Mouse (Mus musculus) gastrocnemius, postnatal 36 days (tissue): ENCODE results near the gene Ippk. TPM values are rescaled to one million over a fixed set of nuclear protein-coding genes. Genes with fewer than 3 reads are reported as not detected.

ENCODE experiments used
- DNase-seq, 2 experiments: peaks; one replicate each; pipeline ENCODE4 v3.0.0; 2022
- intact Hi-C: fragments of 180-260 bp; cut with DNase I; formaldehyde crosslinking; loops from one replicate; pipeline ENCODE4 v1.15.1; 2025
- long read RNA-seq, 2 experiments: library from polyadenylated mRNA; stranded (forward); transcript quantifications; one replicate each; pipeline ENCODE4 v2.0.0; 2021
- total RNA-seq, 2 experiments: library from RNA; stranded (reverse); gene quantifications; 2 replicates each; pipeline ENCODE4 v1.2.3; 2021

Gene Ippk
- total RNA-seq = 1 to 10 TPM; 5.3 to 5.6 TPM
- long read RNA-seq, experiment 1, full-length matches to known transcripts = 4 of 4 reads
- long read RNA-seq, experiment 1, partial matches to known transcripts = 0 of 4 reads
- long read RNA-seq, experiment 1, other reads (novel, unspliced or antisense) = 0 of 4 reads
- long read RNA-seq, experiment 2, full-length matches to known transcripts = 7 of 9 reads
- long read RNA-seq, experiment 2, partial matches to known transcripts = 0 of 9 reads
- long read RNA-seq, experiment 2, other reads (novel, unspliced or antisense) = 2 of 9 reads

DNA sequence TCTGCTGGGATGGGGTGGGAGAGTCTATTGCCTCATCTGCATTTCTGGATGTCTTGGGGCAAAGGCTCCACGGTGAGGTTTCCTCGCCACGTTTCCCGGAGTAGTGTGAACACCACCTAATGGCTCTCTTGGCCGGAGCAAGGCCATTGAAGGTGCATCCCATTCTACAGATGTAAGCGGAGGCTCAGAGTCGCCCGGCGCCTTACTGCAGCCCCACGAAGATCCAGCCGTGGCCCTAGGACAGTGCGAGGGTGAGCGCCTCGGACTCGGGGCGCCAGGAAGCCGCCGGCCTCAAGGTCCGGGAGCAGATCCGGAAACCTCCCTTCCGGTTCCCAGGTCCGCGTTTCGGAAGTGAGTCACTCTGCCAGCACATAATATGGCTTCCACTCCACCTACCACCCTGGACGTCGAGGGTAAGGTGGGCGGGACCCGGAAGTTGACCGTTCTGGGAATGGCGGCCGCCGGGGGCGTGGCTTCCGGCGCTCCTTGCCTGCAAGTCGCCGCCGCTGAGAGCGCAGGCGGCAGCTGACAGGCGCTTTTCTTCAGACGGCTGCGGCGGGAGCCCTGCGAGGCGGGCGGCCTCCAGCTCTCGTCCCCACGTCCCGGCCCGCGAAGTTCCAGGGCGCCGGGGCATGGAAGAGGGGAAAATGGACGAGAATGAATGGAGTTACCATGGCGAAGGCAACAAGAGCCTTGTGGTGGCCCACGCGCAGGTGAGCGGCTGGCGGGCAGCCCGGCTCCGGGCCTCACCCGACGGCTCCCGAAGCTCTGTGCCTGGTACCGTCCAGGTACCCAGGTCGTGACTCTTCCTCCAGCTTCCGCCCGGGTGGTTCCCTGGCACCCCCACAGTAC lies at the start of gene Ippk:
Ippk (plus strand) TSS at position 496 of the 852 bp plus-strand sequence.
- intact Hi-C loops = no loop called here
- peak; percentile 94 to 97 for DNase-seq

DNA sequence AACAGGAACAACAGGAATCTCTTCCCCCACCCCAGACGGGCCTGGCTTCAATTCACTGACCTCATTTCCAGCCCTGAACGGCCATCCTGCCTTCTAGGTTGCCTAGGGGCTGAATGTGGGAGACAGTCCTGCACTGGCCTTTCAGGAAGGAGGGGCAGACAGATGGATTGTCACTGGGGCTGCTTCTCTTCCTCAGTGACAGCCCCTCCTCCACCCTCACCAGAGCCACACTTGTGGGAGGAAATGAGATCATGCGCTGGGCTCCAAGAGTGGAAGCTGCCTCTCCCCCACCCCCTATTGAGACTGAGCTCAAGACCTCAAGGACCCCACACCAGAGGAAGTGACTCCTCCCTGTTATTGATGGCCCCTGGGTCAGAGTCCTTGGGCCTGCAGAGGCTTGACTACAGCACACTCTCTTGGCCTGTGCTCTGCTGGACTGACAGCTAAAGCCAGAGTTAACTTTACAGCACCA lies 49.6 kb upstream of the Ippk start:
- intact Hi-C loops = no loop called here
- DNase-seq = peak in 1 of 2 experiments; percentile 46

DNA sequence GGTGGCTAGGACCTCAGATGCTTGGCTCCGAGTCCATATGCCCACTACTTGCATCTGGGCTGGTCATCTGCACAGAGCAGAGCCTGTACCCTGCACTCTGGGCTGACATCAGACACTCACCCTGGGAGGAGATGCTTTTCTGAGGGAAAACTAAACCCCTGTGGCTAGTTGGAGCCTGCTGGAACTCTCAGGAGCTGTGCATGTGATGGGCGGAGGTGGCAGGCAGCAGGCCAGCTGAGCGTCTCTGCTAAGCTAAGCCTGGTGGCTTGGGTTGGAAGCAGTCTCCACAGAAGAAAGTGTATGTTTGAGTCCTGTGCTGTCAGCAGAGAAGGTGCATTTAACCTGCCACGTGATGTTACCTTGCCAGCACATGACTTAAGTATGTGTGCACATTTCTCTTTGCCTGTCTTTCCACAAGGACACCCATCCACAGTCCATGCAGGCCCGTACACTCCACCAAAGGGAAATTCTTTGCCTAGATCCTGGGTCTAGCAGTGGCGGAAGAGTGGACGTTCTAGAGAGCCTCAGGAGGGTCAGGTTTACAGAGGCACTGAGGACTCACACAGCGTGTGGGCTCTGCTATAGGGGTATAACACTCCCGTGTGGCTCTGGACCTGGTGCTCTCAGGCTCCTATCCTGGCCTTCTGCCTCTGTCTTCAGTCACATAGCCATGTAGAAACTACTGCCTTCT lies 48.5 kb upstream of the Ippk start:
- intact Hi-C loops = no loop called here
- peak; percentile 60 to 69 for DNase-seq

DNA sequence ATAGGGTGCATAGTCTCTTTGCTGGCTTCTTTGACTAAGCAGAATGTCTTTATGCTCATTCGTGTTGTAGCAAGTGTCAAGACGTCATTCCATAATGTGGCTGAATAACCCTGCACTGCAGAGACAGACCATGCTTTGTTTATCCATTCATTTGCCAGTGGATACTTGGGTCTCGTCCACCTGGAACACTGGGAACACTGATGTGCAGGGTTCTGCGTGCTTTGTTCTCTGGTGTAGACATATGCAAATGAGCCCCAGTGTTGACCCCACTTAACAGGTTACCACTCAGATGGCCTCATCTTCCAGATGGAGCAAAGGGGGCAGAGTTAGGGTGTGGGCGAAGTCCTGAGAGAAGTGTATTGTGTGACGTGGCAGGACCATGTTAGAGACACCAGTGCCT lies 46.7 kb upstream of the Ippk start:
- intact Hi-C loops = no loop called here
- peak in 1 of 2 experiments; percentile 2 for DNase-seq

DNA sequence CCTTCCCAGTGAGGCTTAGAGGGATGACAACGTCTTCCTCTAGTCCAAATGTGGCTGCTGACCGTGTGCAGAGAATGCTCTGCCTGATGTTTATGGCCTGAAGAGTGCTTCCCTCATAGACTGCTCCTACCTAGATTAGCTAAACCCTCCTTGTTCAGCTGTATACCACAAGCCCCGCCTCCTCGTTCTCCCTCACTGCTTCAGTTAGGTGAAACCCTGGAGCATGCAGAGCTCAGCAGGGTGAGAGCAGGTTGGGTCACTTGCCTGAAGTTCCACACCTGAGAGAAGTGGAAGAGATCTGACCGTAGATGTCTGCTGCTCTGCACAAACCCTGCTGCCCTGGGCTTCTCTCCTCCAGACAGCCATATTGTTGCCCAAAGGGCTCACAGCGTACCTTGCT lies 46.3 kb upstream of the Ippk start:
- intact Hi-C loops = no loop called here
- peak in 1 of 2 experiments; percentile 3 for DNase-seq

DNA sequence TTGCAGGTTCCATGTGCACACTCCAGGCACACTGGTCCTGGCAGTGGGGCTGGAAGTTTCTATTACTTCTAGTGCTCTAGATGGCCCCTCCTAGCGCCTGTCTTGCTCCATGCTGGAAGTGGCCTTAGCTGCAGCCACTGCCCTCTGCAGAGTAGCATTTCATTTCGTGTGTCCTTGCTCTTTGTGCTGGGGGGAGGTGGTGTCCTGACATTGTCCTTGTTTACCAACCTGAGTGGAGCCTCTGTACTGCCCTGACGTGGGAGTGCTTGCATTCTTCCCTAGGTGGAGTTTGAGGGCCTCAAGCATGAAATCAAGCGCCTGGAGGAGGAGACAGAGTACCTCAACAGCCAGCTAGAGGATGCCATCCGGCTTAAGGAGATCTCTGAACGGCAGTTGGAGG lies 43.4 kb upstream of the Ippk start:
- intact Hi-C loops = no loop called here
- no peak for DNase-seq

DNA sequence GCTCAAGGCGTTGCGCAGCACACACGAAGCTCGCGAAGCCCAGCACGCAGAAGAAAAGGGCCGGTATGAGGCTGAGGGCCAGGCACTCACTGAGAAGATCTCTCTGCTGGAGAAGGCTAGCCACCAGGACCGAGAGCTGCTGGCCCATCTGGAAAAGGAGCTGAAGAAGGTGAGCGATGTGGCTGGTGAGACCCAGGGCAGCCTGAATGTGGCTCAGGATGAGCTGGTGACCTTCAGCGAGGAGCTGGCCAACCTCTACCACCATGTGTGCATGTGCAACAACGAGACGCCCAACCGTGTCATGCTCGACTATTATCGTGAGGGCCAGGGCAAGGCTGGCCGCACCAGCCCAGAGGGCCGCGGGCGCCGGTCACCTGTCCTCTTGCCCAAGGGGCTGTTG lies 41.7 kb upstream of the Ippk start:
- intact Hi-C loops = no loop called here
- DNase-seq = no peak

DNA sequence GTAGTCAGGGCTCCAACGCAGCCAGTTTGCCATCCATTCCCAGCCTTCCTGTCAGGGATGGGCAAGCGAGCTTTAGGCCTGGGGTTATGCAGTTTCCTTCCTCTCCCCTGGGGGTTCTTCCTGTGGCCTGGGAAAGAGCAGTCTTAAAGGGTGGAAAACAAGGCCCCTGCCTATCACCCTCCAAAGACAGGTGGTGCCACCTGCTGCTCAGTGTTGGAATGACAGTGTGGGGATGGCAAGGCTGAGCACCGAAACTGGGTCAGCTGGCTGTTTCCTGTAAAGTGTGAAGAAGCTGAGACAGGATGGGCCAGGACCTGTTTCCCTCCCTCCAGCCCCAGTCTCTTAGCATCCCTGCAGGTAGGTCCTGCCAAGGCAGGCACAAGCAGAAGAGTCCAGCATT lies 39.8 kb upstream of the Ippk start:
- peak; percentile 87 to 89 for DNase-seq
- intact Hi-C loops = loop anchor here (2.0 to 5.0 kb wide), 3 partner anchors 42 to 99 kb away; no protein-coding TSS in a partner anchor

DNA sequence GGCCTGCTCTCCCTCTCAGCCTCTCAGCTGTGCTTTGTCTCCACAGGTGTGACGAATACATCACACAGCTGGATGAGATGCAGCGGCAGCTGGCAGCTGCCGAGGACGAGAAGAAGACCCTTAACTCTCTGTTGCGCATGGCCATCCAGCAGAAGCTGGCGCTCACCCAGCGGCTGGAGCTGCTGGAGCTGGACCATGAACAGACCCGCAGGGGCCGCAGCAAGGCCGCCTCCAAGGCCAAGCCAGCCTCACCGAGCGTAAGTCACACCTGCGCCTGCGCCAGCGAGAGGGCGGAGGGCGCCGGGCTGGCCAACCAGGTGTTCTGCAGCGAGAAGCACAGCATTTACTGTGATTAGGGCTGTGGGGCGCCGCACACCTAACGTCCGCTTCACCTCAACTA lies 38.1 kb upstream of the Ippk start:
- intact Hi-C loops = loop anchor here (5.0 kb wide), 1 partner anchor 101 kb away; no protein-coding TSS in a partner anchor
- DNase-seq = no peak

DNA sequence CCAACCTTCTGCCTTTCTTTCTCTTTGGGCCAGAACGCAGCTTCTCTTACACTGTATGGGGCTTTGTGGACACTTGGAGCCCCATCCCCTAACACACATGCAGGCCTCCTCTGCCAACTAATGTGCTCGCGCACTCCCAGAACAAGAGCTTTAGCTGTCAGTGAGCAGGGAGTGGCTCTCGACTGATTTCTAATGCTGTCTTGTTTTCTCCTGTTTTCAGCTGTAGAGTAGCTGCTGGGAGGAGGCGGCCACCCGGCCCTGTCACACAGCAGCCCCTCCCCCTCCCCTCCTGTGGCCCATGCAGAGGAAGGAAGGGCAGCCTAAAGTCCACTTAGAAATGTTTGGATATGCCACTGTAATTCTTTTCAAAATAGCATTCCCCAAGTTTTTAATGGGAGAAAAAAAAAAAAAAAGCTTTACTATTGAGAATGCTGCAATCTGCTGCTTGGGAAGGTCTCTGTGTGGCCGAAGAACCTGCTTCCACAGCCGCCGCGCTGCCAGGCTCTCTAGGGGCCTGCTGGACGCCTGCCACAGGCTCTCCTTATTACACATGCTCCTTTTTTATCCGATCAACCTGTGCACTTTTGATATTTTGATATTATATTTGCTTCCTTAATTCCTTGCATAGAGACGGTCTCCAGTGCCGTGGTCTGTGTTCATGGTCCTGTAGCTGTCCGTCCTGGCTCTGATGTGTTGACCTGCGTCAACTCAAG lies 36.1 kb upstream of the Ippk start:
- intact Hi-C loops = loop anchor here (5.0 kb wide), 1 partner anchor 103 kb away; no protein-coding TSS in a partner anchor
- no peak for DNase-seq

DNA sequence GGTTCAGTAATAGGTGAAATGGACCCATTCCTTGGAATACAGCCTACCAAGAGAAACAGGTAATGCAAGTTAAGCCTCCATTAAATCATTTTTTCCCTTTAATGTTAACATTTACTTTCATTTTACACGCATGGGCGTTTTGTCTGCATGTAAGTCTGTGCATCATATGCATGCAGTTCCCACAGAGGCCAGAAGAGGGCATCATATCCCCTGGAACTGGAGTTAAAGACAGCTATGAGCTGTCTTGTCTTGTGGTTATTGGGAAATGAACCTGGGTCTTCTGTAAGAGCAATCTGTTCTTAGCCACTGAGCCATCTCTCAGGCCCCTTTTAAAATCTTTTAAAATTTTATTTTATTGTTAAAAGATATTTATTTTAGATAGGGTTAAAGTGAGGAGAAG lies 29.7 kb upstream of the Ippk start:
- intact Hi-C loops = no loop called here
- DNase-seq = no peak

DNA sequence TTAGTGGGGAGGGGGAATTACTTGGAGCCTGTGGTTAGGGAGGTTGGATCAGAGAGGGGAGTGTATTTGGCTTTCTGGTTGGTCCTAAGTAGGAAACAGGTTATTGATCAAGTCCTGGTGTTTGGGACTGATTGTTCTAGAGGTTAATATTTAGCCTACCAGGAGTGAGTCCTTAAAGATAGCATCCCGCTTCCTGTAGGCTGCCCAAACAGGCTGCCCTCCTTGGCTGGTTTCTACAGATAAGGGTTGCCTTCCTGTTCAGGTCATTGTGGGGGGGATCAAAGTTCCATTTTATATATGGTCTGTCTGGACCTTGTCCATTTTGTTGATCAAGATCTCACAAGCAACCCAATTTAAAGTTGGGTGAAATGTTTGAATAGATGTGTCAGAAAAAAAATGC lies 27.5 kb upstream of the Ippk start:
- intact Hi-C loops = no loop called here
- DNase-seq = no peak

DNA sequence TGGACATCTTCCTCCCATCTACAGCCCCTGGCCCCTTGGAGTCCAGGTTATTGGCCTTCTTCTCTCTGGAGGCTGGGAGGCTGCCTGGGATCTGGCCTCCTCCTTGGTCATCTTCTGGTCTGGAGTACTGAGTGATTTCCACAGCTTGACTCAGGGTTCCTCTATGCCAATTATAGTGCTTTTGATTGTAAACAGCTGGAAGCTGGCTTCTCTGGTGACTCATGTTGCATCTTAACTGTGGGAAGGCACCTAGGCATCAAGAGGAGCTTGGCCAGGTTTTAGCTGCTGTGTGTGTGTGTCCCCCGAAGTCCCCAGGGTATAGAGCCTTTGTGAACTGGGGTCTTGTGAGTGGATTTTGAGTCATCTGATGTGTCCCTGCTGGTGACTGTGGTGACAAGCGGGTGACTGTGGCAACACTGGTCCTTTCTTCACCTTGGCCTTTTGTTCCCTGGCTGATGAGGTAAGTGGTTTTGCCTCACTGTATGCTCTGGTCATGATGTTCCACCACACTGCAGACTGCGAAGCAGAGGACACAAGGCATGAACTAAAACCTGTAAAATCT lies 26.1 kb upstream of the Ippk start:
- no peak for DNase-seq
- intact Hi-C loops = no loop called here

DNA sequence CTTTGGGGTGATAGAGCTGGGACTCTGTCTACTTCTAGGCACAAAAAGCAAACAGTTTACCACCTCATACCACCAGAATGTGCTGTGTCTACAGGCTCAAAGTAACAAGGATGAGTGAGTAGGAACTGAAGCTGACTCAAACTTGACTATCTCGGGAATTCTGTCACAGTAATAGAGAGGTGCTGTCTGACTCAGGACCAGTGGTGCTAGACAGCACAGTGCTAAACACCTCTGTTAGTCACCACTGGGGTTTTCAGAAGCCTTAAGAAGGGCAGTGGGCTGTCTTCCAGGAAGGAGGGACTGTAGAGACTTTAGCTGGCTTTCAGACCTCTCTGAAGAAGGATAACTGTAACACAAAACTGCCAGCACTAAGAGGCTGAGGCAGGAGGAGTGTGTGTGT lies 24.3 kb upstream of the Ippk start:
- no peak for DNase-seq
- intact Hi-C loops = no loop called here

DNA sequence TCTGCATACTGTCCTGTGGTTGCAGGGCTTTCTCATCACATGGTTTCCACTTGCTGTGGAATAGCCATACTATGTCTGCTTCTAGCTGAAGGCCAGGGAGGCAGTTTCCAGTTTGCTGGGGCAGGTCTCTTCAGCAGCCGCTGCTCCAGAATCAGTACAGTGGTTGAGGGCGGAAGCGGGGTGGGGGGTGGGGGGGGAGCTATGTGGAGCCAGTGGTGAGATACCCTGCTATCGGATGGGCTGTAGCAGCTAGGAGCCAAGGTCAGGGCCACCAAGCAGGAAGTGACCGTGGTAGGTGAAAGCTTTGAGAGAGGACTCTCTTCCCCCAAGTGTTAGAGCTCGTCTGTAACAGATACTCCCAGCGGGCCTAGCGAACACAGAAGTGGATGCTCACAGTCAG lies 22.9 kb upstream of the Ippk start:
- intact Hi-C loops = no loop called here
- DNase-seq = no peak

DNA sequence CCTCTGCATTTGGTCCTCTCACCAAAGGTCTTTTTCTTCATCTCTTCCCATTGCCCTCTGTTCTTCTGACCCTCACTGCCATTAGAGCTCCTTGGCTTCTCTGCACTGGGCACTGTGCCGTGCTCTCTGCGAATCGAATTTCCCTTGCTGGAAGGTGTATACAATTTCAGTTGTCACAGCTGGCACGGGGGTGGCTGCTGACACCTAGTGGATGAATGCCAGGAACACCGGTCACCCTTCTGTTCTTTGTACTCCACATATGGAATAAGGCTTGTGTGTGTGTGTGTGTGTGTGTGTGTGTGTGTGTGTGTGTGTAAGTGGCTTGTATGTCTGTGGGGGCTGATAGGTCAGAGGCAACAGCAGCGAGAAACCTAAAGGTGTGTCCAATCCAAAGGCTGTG lies 20.9 kb upstream of the Ippk start:
- peak in 1 of 2 experiments; percentile 56 for DNase-seq

DNA sequence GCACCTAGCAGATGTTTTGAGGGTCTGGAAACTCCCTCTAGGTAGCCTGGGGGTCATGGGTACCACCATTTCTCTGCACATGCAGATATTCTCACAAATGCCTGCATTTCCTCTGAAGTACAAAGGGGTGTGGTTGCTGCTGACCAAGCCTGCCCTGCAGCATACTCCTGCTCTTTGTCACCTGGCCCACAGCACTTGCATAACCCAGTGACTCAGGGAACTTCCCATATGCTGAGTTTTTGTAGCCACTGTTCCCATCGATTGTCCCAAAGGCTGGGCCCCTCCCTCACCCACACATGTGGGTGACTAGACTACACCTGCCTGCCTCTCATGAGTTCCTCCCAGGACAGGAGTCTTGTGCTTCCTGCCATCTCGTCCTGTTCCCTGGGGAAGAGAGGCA lies 18.4 kb upstream of the Ippk start:
- DNase-seq = no peak
- intact Hi-C loops = no loop called here

More for the DNA sequence above, 20.9 kb upstream of the Ippk start:
- intact Hi-C loops = no loop called here

DNA sequence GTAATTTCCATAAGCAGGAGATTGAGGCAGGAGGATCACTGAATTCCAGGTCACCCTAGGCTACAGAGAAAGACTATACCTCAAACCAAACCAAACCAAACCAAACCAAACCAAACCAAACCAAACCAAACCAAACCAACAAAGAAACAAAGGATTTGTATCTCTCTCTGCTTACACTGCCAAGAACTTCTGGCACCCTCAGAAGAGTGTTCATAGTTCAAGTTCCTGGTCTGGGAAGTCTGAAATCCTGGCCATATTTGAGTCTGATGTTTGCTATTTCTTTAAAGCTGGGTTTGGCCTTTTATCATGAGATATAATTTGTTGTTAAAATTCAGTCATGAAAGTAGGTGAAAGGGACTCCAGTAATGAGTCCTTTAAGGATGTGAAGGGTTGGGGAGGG lies 13.3 kb upstream of the Ippk start:
- DNase-seq = no peak
- intact Hi-C loops = no loop called here

DNA sequence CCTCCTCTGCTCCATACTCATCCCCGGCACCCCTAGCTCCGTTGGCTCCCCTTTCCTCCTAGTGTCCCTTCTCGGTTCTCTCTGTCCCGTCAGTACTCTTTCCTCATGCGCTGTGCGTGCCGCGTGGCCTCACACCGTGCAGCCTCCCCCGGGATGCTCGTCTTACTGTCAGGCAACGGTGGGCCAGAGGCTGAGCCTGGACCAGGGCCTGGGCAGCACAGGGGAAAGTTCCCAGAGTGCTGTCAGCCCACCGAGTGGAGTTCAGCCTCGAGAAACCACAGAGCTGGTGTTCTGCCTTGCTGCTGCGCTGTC lies 513 bp downstream of the Ippk start:
- intact Hi-C loops = no loop called here
- no peak for DNase-seq

DNA sequence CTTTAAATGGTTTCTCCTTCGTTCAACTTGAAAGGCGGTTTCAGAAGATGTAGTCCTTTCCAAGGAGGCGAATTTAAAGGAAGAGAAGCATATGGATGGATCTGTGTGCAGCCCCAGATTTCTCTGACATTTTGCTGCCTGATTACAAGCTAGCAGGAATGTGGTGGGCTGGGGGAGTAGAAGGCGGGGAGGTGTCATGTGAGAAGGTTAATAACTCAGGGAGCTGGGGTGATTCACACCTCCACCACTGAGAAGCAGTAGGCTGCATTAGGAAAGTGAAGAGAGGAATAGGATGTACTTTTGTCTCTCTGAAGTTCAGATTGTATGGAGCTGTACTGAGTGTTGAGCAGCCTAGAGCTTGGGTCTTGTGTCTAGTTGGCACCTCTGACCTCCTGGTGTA lies 910 bp downstream of the Ippk start:
- intact Hi-C loops = no loop called here
- no peak for DNase-seq
